Mouse (Mus musculus): ENCODE measurements around the gene Slc39a11. TPM values are rescaled to one million over a fixed set of nuclear protein-coding genes. Genes with fewer than 3 reads are reported as not detected.
A peak's percentile ranks its signal among the peaks of the same experiment; 100 is the strongest.

Slc39a11 gene
- polyA plus RNA-seq, 1 experiment from 2014 or later = 15.1 TPM

DNA sequence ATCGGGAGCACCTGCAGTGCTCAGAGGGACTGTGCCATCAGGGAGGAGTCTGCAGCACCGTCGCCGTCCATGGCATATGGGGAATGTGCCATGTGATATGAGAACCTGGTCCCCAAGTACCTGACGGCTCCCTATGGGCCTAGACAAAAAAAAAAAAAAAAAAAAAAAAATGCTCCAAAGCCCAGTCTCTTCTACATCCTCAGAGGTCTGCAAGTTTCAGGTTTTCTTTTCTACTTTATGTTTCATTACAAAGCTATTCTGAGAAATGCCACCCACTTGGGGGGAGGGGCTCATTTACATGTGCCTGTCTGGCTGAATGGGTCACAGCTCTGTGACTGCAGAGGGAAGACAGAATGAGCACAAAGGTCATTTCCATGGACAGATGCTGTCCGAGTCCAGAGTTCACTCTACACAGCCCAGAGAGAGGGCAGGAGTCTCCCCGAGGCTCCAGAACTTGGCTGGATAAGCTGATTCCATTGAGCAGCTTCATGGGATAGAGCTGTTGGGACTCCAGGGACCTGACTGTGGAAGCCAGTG lies 175.8 kb downstream of the Slc39a11 start:
- H3K9ac ChIP-seq (replicated peaks; ENCODE audit: low read depth) = no peak overlapping the region
- no peak overlapping the region for H3K27ac ChIP-seq (ENCODE audit: low read length)
- H3K4me3 ChIP-seq (ENCODE audit: low read depth, low read length) = no peak overlapping the region
- no peaks in the 10 kb centered on the region for H3K27me3 ChIP-seq (replicated peaks; ENCODE audit: insufficient read depth, low read length)
- H3K9me3 ChIP-seq (ENCODE audit: low read length) = no peaks in the 10 kb centered on the region
- 72% methylated on average over 7 of the region's 7 CpGs for WGBS
- H3K36me3 ChIP-seq (ENCODE audit: insufficient read depth, low read length) = no peaks in the 10 kb centered on the region
- no peak for ATAC-seq
- no peak overlapping the region for H3K4me2 ChIP-seq (replicated peaks; ENCODE audit: low read depth, low read length)
- no peak for DNase-seq (ENCODE audit: low spot score)
- H3K4me1 ChIP-seq (ENCODE audit: insufficient read depth, low read depth, low read length) = no peaks in the 10 kb centered on the region
- TF ChIP-seq CTCF (IDR thresholded peaks at IDR 0.05) (no peak), EP300 (IDR thresholded peaks at IDR 0.05) (no peak)

GRCm38 (mm10) chr11:113471936-113472335 lies 177.9 kb downstream of the Slc39a11 start:
- TF ChIP-seq CTCF (IDR thresholded peaks at IDR 0.05) (no peak), EP300 (IDR thresholded peaks at IDR 0.05) (no peak)
- no peaks in the 10 kb centered on the region for H3K27me3 ChIP-seq (replicated peaks; ENCODE audit: insufficient read depth, low read length)
- H3K9me3 ChIP-seq (ENCODE audit: low read length) = no peaks in the 10 kb centered on the region
- 92% methylated on average over 9 of the region's 9 CpGs for WGBS
- ATAC-seq (no peak), DNase-seq (ENCODE audit: low spot score) (no peak)
- H3K9ac ChIP-seq (replicated peaks; ENCODE audit: low read depth) = no peak overlapping the region
- H3K27ac ChIP-seq (ENCODE audit: low read length) = no peak overlapping the region
- no peaks in the 10 kb centered on the region for H3K36me3 ChIP-seq (ENCODE audit: insufficient read depth, low read length)
- no peaks in the 10 kb centered on the region for H3K4me1 ChIP-seq (ENCODE audit: insufficient read depth, low read depth, low read length)
- H3K4me2 ChIP-seq (replicated peaks; ENCODE audit: low read depth, low read length) = no peak overlapping the region
- H3K4me3 ChIP-seq (ENCODE audit: low read depth, low read length) = no peak overlapping the region

DNA sequence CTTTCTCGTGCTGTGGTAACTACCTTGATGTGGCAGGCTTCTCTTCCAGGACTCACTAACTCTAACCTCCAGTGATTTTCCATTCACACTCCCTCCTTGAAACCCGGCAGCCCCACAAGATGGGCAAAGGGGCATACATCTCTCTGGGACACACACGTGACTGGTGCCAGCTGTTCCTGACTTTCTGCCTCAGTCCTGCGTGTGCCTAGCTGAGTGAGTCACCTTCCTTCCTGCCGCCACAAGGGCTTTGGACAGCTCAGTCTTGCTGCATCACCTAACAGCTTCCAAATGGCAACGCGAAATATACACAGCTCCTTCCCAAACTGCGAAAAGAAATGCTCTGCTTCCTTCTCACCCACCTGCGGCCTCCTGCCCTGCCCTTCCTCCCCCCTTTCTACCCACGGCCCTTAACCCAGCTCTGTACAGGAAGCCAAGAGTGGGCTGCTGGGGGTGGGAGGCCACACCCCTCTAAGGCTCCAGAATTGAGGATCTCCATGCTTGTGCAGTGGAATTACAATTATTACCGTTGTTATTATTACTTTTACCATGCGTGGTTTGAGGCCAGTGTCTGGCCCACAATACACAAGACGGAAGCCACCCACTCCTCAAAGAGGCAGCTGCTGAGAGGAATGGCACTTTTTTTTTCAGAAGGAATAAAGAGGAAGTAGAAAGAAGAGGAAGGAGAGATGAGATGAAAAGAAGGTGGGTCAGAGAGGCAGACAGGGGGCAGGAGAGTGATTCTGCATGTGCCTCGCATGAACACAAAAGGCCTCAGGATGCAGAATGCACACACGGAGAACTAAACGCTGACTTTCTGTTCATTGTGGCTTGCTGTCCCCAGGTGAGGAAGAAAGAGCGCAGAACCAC lies 179.7 kb downstream of the Slc39a11 start:
- DNase-seq (ENCODE audit: low spot score) (peak; percentile 14), ATAC-seq (peak; percentile 57)
- Histone ChIP-seq H3K4me2 (replicated peaks; ENCODE audit: low read depth, low read length) (no peak overlapping the region), H3K9me3 (ENCODE audit: low read length) (no peaks in the 10 kb centered on the region), H3K4me1 (ENCODE audit: insufficient read depth, low read depth, low read length) (no peaks in the 10 kb centered on the region), H3K4me3 (ENCODE audit: low read depth, low read length) (no peak overlapping the region), H3K9ac (replicated peaks; ENCODE audit: low read depth) (no peak overlapping the region), H3K36me3 (ENCODE audit: insufficient read depth, low read length) (no peaks in the 10 kb centered on the region), H3K27ac (ENCODE audit: low read length) (no peak overlapping the region), H3K27me3 (replicated peaks; ENCODE audit: insufficient read depth, low read length) (no peaks in the 10 kb centered on the region)
- 41% methylated on average over 17 of the region's 17 CpGs for WGBS
- TF ChIP-seq EP300 (IDR thresholded peaks at IDR 0.05) (no peak), CTCF (IDR thresholded peaks at IDR 0.05) (no peak)

- Histone ChIP-seq H3K9me3 (ENCODE audit: low read length) (no peaks in the 10 kb centered on the region), H3K4me2 (replicated peaks; ENCODE audit: low read depth, low read length) (no peak overlapping the region), H3K27me3 (replicated peaks; ENCODE audit: insufficient read depth, low read length) (no peaks in the 10 kb centered on the region), H3K9ac (replicated peaks; ENCODE audit: low read depth) (no peak overlapping the region), H3K4me3 (ENCODE audit: low read depth, low read length) (no peak overlapping the region), H3K27ac (ENCODE audit: low read length) (no peak overlapping the region), H3K4me1 (ENCODE audit: insufficient read depth, low read depth, low read length) (no peaks in the 10 kb centered on the region), H3K36me3 (ENCODE audit: insufficient read depth, low read length) (no peaks in the 10 kb centered on the region)
- DNase-seq (ENCODE audit: low spot score) = no peak
- 77% methylated on average over 10 of the region's 10 CpGs for WGBS
- no peak for ATAC-seq
- TF ChIP-seq CTCF (IDR thresholded peaks at IDR 0.05) = no peak
- no peak for TF ChIP-seq EP300 (IDR thresholded peaks at IDR 0.05)
Measured at GRCm38 (mm10) chr11:113468016-113468415, 181.9 kb downstream of the Slc39a11 start.

GRCm38 (mm10) chr11:113467313-113467811 lies 182.5 kb downstream of the Slc39a11 start:
- Histone ChIP-seq H3K4me2 (replicated peaks; ENCODE audit: low read depth, low read length) (no peak overlapping the region), H3K4me3 (ENCODE audit: low read depth, low read length) (no peak overlapping the region), H3K4me1 (ENCODE audit: insufficient read depth, low read depth, low read length) (no peaks in the 10 kb centered on the region), H3K36me3 (ENCODE audit: insufficient read depth, low read length) (no peaks in the 10 kb centered on the region), H3K27ac (ENCODE audit: low read length) (no peak overlapping the region), H3K27me3 (replicated peaks; ENCODE audit: insufficient read depth, low read length) (no peaks in the 10 kb centered on the region), H3K9me3 (ENCODE audit: low read length) (no peaks in the 10 kb centered on the region), H3K9ac (replicated peaks; ENCODE audit: low read depth) (no peak overlapping the region)
- WGBS = 83% methylated on average over 12 of the region's 12 CpGs
- TF ChIP-seq EP300 (IDR thresholded peaks at IDR 0.05) (no peak), CTCF (IDR thresholded peaks at IDR 0.05) (no peak)
- no peak for ATAC-seq
- no peak for DNase-seq (ENCODE audit: low spot score)

DNA sequence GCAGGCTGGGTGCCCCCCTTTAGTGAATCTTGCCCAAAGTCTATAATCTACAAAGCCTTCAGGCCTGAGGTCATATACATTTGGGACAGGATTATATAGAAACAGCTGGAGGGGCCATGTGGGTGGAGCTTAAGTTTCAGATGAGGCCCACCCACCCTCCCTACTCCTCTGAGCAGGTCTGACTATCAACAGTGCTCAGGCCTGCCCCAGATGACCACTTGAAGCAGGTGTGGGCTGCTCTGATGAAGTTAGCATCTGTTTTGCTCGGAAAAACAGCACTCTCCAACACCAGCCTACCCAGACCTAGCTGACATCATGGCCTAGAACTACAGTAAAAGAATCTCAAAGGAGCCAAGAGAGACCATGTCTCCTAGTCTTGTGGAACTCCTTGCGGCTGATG lies 189.8 kb downstream of the Slc39a11 start:
- no peak for DNase-seq (ENCODE audit: low spot score)
- WGBS = 88% methylated on average over 2 of the region's 2 CpGs
- Histone ChIP-seq H3K4me1 (ENCODE audit: insufficient read depth, low read depth, low read length) (no peaks in the 10 kb centered on the region), H3K4me2 (replicated peaks; ENCODE audit: low read depth, low read length) (no peak overlapping the region), H3K27ac (ENCODE audit: low read length) (no peak overlapping the region), H3K4me3 (ENCODE audit: low read depth, low read length) (no peak overlapping the region), H3K27me3 (replicated peaks; ENCODE audit: insufficient read depth, low read length) (no peaks in the 10 kb centered on the region), H3K36me3 (ENCODE audit: insufficient read depth, low read length) (no peaks in the 10 kb centered on the region), H3K9ac (replicated peaks; ENCODE audit: low read depth) (no peak overlapping the region), H3K9me3 (ENCODE audit: low read length) (0 out of 2 replicates have a peak, but pooled peaks cover 2% of the 10 kb centered on the region)
- ATAC-seq = no peak
- no peak for TF ChIP-seq EP300 (IDR thresholded peaks at IDR 0.05)
- no peak for TF ChIP-seq CTCF (IDR thresholded peaks at IDR 0.05)

Measured in lung, postnatal 0 days (tissue).